Mouse (Mus musculus): Measurements from ENCODE around the gene Gsx2. TPM values are rescaled to one million over a fixed set of nuclear protein-coding genes. Genes with fewer than 3 reads are reported as not detected.

Gsx2 gene
- polyA plus RNA-seq, 1 experiment from 2014 or later: not detected

GRCm38 (mm10) chr5:75067125-75067756 lies 8.2 kb upstream of the Gsx2 start:
- Histone ChIP-seq H3K4me3 (peak overlapping the region; percentile 37), H3K27ac (no peak overlapping the region), H3K4me2 (peak overlapping the region; percentile 64), H3K36me3 (no peaks in the 10 kb centered on the region), H3K9me3 (replicated peaks) (no peaks in the 10 kb centered on the region), H3K9ac (no peak overlapping the region), H3K27me3 (replicated peaks) (peaks cover 64% of the 10 kb centered on the region), H3K4me1 (no peaks in the 10 kb centered on the region)
- peak; percentile 52; the same call in 1 of the 2 replicates for ATAC-seq
- WGBS (ENCODE audit: insufficient replicate concordance): 2% methylated on average over 30 of the region's 30 CpGs

GRCm38 (mm10) chr5:75070132-75070531 lies 5.3 kb upstream of the Gsx2 start:
- 2% methylated on average over 11 of the region's 13 CpGs for WGBS (ENCODE audit: insufficient replicate concordance)

GRCm38 (mm10) chr5:75070656-75071375 lies 4.6 kb upstream of the Gsx2 start:
- 3% methylated on average over 23 of the region's 23 CpGs for WGBS (ENCODE audit: insufficient replicate concordance)
- Histone ChIP-seq H3K27me3 (replicated peaks) (peaks cover 98% of the 10 kb centered on the region), H3K36me3 (no peaks in the 10 kb centered on the region), H3K27ac (no peak overlapping the region), H3K9ac (no peak overlapping the region), H3K9me3 (replicated peaks) (no peaks in the 10 kb centered on the region), H3K4me3 (no peak overlapping the region), H3K4me1 (0 out of 2 replicates have a peak, but pooled peaks cover 3% of the 10 kb centered on the region), H3K4me2 (no peak overlapping the region)
- no peak for ATAC-seq

More at GRCm38 (mm10) chr5:75070132-75070531, 5.3 kb upstream of the Gsx2 start:
- Histone ChIP-seq H3K4me2 (no peak overlapping the region), H3K27me3 (replicated peaks) (peaks cover 92% of the 10 kb centered on the region), H3K4me1 (no peaks in the 10 kb centered on the region), H3K9me3 (replicated peaks) (no peaks in the 10 kb centered on the region), H3K4me3 (no peak overlapping the region), H3K9ac (no peak overlapping the region), H3K27ac (no peak overlapping the region), H3K36me3 (no peaks in the 10 kb centered on the region)
- no peak for ATAC-seq

DNA sequence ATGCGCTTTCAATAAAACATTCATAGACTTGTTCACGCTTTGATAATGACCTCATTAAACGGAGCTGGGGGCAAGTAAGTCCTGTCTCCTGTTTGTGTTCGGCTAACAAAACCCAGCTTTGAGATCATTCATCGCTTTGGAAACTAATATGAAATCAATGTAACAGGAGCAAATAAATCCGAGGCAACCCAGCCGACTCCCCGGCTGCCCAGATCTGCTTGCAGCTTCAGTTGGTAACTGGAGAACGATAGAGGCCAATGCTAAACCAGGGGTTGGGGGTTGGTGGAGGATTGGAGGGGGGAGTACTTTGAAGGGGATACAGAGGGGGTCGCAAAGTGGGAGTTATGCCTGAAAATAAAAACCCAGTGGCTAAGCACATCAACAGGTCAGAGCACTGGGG lies 3.5 kb upstream of the Gsx2 start:
- H3K4me1 ChIP-seq: 0 out of 2 replicates have a peak, but pooled peaks cover 4% of the 10 kb centered on the region
- WGBS (ENCODE audit: insufficient replicate concordance): 9% methylated on average over 10 of the region's 10 CpGs
- no peaks in the 10 kb centered on the region for H3K36me3 ChIP-seq
- H3K4me3 ChIP-seq: no peak overlapping the region
- no peak for ATAC-seq
- H3K9ac ChIP-seq: no peak overlapping the region
- H3K9me3 ChIP-seq (replicated peaks): no peaks in the 10 kb centered on the region
- no peak overlapping the region for H3K27ac ChIP-seq
- H3K4me2 ChIP-seq: no peak overlapping the region
- H3K27me3 ChIP-seq (replicated peaks): peaks cover 100% of the 10 kb centered on the region

GRCm38 (mm10) chr5:75072532-75072931 lies 2.9 kb upstream of the Gsx2 start:
- H3K27me3 ChIP-seq (replicated peaks): peaks cover 100% of the 10 kb centered on the region
- 0 out of 2 replicates have a peak, but pooled peaks cover 4% of the 10 kb centered on the region for H3K4me1 ChIP-seq
- H3K27ac ChIP-seq: no peak overlapping the region
- no peaks in the 10 kb centered on the region for H3K36me3 ChIP-seq
- no peaks in the 10 kb centered on the region for H3K9me3 ChIP-seq (replicated peaks)
- WGBS (ENCODE audit: insufficient replicate concordance): 5% methylated on average over 4 of the region's 4 CpGs
- ATAC-seq: no peak
- no peak overlapping the region for H3K4me3 ChIP-seq
- H3K9ac ChIP-seq: no peak overlapping the region
- no peak overlapping the region for H3K4me2 ChIP-seq

DNA sequence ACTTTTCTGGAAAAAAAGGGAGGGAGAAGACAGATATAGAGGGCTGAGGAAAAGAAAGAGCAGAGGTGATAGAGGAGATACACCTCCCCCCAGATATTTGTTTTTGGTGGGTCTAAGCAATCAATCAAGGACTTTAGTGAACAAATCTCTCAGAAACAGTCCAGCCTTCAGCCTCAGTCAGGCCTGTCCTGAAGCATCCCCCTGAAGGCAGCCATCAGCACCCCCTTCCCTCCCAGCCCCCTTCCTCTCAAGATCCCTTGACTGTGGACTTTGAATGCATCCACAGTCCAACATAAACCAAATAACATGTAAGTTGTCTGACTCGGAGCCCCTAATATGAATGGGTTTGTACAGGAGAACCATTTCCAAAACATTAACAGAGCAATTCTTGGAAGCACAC lies 2.2 kb upstream of the Gsx2 start:
- Histone ChIP-seq H3K9ac (no peak overlapping the region), H3K9me3 (replicated peaks) (no peaks in the 10 kb centered on the region), H3K27me3 (replicated peaks) (peaks cover 100% of the 10 kb centered on the region), H3K4me2 (no peak overlapping the region), H3K4me3 (no peak overlapping the region), H3K27ac (no peak overlapping the region), H3K4me1 (0 out of 2 replicates have a peak, but pooled peaks cover 4% of the 10 kb centered on the region), H3K36me3 (no peaks in the 10 kb centered on the region)
- ATAC-seq: no peak
- whole genome bisulfite sequencing (ENCODE audit: insufficient replicate concordance): 42% methylated on average over 1 of the region's 1 CpGs

GRCm38 (mm10) chr5:75073684-75074083 lies 1.7 kb upstream of the Gsx2 start:
- 0 out of 2 replicates have a peak, but pooled peaks cover 4% of the 10 kb centered on the region for H3K4me1 ChIP-seq
- no peak overlapping the region for H3K9ac ChIP-seq
- no peak for ATAC-seq
- no peak overlapping the region for H3K27ac ChIP-seq
- H3K9me3 ChIP-seq (replicated peaks): no peaks in the 10 kb centered on the region
- peaks cover 100% of the 10 kb centered on the region for H3K27me3 ChIP-seq (replicated peaks)
- H3K4me3 ChIP-seq: no peak overlapping the region
- H3K36me3 ChIP-seq: no peaks in the 10 kb centered on the region
- 9% methylated on average over 3 of the region's 3 CpGs for WGBS (ENCODE audit: insufficient replicate concordance)
- H3K4me2 ChIP-seq: no peak overlapping the region

- no peak overlapping the region for H3K27ac ChIP-seq
- no peaks in the 10 kb centered on the region for H3K9me3 ChIP-seq (replicated peaks)
- H3K4me3 ChIP-seq: no peak overlapping the region
- no peak for ATAC-seq
- H3K4me1 ChIP-seq: 0 out of 2 replicates have a peak, but pooled peaks cover 4% of the 10 kb centered on the region
- WGBS (ENCODE audit: insufficient replicate concordance): 5% methylated on average over 4 of the region's 4 CpGs
- H3K4me2 ChIP-seq: no peak overlapping the region
- peaks cover 100% of the 10 kb centered on the region for H3K27me3 ChIP-seq (replicated peaks)
- no peak overlapping the region for H3K9ac ChIP-seq
- H3K36me3 ChIP-seq: no peaks in the 10 kb centered on the region
These were observed 1.3 kb upstream of the Gsx2 start for GRCm38 (mm10) chr5:75074132-75074531.

DNA sequence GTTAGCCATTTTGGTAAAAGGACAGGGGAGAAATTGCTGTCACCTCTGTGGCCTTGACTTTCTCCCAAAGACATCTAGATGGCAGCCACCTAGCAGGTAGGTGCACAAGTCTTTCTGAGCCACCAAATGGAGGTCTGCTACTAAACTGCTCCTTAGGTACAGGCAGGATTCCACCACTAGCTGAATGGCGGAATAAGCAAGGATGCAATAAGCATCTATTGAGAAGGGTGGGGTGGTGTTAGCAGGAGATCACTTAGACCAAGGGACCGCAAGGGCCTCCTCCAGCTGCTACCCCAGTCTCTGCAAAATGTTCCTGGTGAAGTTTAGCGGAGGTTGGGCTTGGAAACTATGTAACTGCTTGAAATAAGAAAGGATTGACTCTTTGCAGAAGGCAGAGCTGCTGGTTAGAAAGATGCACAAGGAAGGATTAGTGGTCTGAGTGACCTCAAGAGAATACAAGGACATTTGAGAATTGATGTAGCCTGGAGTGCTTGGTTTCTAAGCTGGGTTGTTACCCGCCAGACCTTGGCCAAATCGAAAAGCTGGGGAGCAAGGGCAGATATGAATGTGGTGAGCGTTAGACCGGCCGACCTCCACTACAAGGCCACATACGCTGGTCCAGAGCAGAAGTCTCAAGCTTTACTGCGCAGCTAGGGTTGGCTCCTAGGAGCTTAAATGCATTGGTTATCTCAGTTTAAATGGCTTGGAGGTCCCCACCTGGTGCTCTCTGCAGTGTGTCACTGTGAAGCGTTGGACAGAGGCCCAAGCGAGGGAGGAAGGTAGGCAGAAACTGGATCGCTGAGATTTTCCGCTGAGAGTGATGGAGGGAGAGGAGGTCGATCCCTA lies 641 bp upstream of the Gsx2 start:
- 5% methylated on average over 15 of the region's 15 CpGs for WGBS (ENCODE audit: insufficient replicate concordance)
- Histone ChIP-seq H3K9ac (no peak overlapping the region), H3K9me3 (replicated peaks) (no peaks in the 10 kb centered on the region), H3K4me2 (no peak overlapping the region), H3K27ac (no peak overlapping the region), H3K4me3 (no peak overlapping the region), H3K27me3 (replicated peaks) (peaks cover 100% of the 10 kb centered on the region), H3K4me1 (0 out of 2 replicates have a peak, but pooled peaks cover 4% of the 10 kb centered on the region), H3K36me3 (no peaks in the 10 kb centered on the region)
- no peak for ATAC-seq

DNA sequence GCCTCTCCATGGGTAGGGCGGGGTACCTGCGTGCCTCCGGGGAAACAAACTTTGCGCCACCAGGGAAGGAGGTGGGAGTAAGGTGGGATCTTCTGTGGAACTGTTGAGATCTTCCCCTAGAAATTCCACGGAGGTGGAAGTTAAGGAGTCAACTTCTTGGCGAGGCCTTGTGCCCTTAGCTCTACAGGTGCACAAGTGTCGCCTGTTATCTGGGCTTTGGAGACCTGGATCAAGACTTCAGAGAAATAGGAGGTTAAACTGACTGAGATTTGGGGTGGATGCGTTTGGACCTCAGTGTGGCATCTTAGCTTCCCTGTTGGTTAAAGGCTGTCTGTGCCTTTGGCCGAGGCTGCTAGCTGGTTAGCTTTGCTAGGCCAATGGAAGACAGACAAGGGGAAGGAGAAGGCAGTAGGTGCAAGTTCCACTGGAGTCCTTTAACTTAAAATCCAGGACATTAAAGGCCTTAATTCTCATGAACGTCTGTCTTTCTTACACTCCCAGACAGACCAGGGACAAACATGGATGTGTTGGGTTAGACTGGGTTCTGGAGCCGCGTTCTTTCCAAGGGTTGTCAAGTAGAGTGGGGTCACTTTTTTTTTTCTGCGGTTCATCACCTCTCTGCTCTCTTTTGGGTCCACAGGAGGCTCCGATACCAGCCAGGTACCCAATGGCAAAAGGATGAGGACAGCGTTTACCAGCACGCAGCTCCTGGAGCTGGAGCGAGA lies 1.1 kb downstream of the Gsx2 start:
- H3K4me3 ChIP-seq: no peak overlapping the region
- no peak for ATAC-seq
- 3% methylated on average over 17 of the region's 17 CpGs for WGBS (ENCODE audit: insufficient replicate concordance)

DNA sequence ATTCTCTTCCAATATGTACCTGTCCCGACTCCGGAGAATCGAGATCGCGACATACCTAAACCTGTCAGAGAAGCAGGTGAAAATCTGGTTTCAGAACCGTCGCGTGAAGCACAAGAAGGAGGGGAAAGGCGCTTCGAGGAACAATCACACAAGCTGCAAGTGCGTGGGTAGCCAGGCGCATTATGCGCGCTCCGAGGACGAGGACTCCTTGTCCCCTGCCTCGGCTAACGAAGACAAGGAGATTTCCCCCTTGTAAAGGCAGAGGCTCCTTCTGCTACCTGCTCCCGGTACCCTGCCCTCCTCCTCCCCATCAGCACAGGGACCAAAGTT lies 1.6 kb downstream of the Gsx2 start:
- ATAC-seq: no peak
- no peak overlapping the region for H3K4me3 ChIP-seq
- no peaks in the 10 kb centered on the region for H3K36me3 ChIP-seq
- H3K27ac ChIP-seq: no peak overlapping the region
- H3K4me1 ChIP-seq: 0 out of 2 replicates have a peak, but pooled peaks cover 4% of the 10 kb centered on the region
- peaks cover 99% of the 10 kb centered on the region for H3K27me3 ChIP-seq (replicated peaks)
- 3% methylated on average over 19 of the region's 19 CpGs for WGBS (ENCODE audit: insufficient replicate concordance)
- no peaks in the 10 kb centered on the region for H3K9me3 ChIP-seq (replicated peaks)
- H3K9ac ChIP-seq: no peak overlapping the region
- H3K4me2 ChIP-seq: no peak overlapping the region

More for the DNA sequence above, 1.1 kb downstream of the Gsx2 start:
- no peak overlapping the region for H3K27ac ChIP-seq
- no peaks in the 10 kb centered on the region for H3K36me3 ChIP-seq
- H3K9ac ChIP-seq: no peak overlapping the region
- H3K4me1 ChIP-seq: 0 out of 2 replicates have a peak, but pooled peaks cover 4% of the 10 kb centered on the region
- H3K4me2 ChIP-seq: no peak overlapping the region
- peaks cover 100% of the 10 kb centered on the region for H3K27me3 ChIP-seq (replicated peaks)
- no peaks in the 10 kb centered on the region for H3K9me3 ChIP-seq (replicated peaks)
